Comparison of ENCODE assay signal across 15 mouse cellular contexts in the genomic region with DNA sequence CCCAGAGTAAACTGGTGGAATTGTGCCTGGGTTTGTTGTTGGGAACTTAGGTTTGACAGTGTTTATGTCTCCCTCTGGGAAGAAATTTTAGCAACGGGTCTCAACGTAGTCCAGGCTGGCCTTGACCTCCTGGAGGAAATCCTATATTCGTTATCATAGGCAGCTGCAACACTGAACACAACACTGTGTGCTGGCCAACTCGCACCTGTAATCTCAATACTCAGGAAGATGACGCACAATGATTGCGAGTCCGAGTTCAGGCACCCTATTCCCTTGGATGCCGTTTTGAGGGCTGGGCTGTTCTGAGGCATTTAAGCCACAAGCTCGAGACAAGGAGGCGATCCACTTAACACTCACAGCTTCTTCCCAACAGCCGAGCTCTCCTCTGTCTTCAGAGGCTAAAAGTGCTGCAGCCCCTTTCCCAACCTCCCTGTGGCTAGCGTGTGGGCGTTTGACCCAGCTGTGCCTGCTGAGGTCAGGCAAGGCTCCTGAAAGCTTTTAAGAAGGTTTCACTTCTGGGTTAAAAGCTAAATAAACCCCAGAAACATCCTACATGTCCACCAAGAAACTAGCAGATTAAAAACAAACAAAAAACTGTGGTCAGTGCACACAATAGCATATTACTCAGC.
"Had no signal": no experiment of that assay in that cellular context is flagged by ENCODE, and none has a peak within 500 bp of the region (broad histone marks: within the 10 kb centered on the region; RNA-seq: fewer than 3 reads in every experiment).

No protein-coding gene starts in this region.

- H3K4me2 ChIP-seq: limb, embryonic 12.5 days; liver, embryonic 13.5 days; midbrain, embryonic 12.5 days had no signal

- DNase-seq: kidney, adult 11 months; kidney, adult 9 months; kidney, postnatal 36 days; layer of hippocampus, adult 9-11 months; layer of hippocampus, postnatal 36 days; liver, embryonic 13.5 days; lung, postnatal 4 days; right cerebral cortex, postnatal 14 days; thymus, adult 2 months; thymus, postnatal 25 days had no signal

- ATAC-seq: lung, postnatal 0 days; midbrain, embryonic 16.5 days had no signal

- H3K9ac ChIP-seq: limb, embryonic 12.5 days; liver, embryonic 13.5 days; midbrain, embryonic 12.5 days had no signal

- H3K9me3 ChIP-seq: limb, embryonic 12.5 days; liver, embryonic 13.5 days; midbrain, embryonic 12.5 days had no signal

- H3K27ac ChIP-seq: kidney, postnatal 0 days; limb, embryonic 12.5 days; liver, embryonic 13.5 days; midbrain, embryonic 12.5 days had no signal

- H3K27me3 ChIP-seq: limb, embryonic 12.5 days; liver, embryonic 13.5 days; midbrain, embryonic 12.5 days had no signal

- H3K36me3 ChIP-seq: limb, embryonic 12.5 days; liver, embryonic 13.5 days; midbrain, embryonic 12.5 days had no signal

- H3K4me1 ChIP-seq: liver, embryonic 13.5 days; midbrain, embryonic 12.5 days had no signal

- H3K4me3 ChIP-seq: limb, embryonic 12.5 days; liver, embryonic 13.5 days; midbrain, embryonic 12.5 days had no signal
